Mouse (Mus musculus) E14TG2a.4 (cell line): ENCODE results near the gene Slc44a4.

Experiments used
- CTCF ChIP-seq: conservative IDR thresholded peaks from 2 replicates; pipeline ENCODE4 v1.5.1; 2014; ENCODE audit warnings: low read length
- NANOG ChIP-seq: IDR thresholded peaks from 2 replicates; pipeline ENCODE4 v1.6.1; 2014; ENCODE audit warnings: borderline replicate concordance, low read length, mixed read lengths
- POU5F1 ChIP-seq: IDR thresholded peaks from 2 replicates; pipeline ENCODE4 v1.6.1; 2014; ENCODE audit warnings: low read length, borderline replicate concordance

DNA sequence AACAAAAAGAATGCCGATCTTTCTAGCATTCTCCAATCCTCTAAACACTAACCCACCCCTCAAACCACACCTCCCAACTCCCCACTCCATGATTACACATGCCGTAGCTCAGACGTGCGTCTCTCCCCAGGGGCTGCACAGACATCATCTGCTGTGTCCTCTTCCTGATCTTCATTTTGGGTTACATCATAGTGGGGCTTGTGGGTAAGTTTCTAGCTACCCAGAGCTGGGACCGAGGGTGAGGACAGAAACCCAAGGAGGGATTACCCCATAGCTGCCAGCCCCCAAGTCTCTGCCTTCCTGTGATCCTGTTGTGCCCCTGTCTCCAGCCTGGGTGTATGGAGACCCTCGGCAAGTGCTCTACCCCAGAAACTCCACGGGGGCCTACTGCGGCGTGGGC, 2.9 kb downstream of the Slc44a4 start:
- no peak for TF ChIP-seq NANOG
- no peak for TF ChIP-seq CTCF
- TF ChIP-seq POU5F1, result no peak
